Mouse (Mus musculus) liver, embryonic 14.5 days (tissue): ENCODE results near the gene Shank2. TPM values are rescaled to one million over a fixed set of nuclear protein-coding genes. Genes with fewer than 3 reads are reported as not detected.

Experiments used
- ATAC-seq: fragments of 200-750 bp; cut with Nextera tagmentation; 2 replicates; pipeline ENCODE4 v1.8.0; 2017; ENCODE audit warnings: moderate number of reproducible peaks, mild to moderate bottlenecking, moderate library complexity; ENCODE audit not compliant: insufficient read depth
- DNase-seq, 3 experiments: peaks; one replicate each; pipeline ENCODE4 v3.0.0-alpha.2; 2012 to 2013; ENCODE audit warnings: low read depth in 3 of 3, low spot score in 3 of 3
- H3K27ac ChIP-seq: fragments of 300-500 bp; sonication (generic); 2 replicates; pipeline ENCODE4 v1.5.1; 2014; ENCODE audit warnings: moderate library complexity, mild to moderate bottlenecking, control low read depth, inconsistent platforms
- H3K27me3 ChIP-seq: fragments of 300-500 bp; sonication (generic); 2 replicates; pipeline ENCODE4 v1.6.1; 2014; ENCODE audit warnings: mild to moderate bottlenecking, low read length, moderate library complexity; ENCODE audit not compliant: control insufficient read depth, insufficient read depth
- H3K36me3 ChIP-seq: fragments of 300-500 bp; sonication (generic); replicated peaks from 2 replicates; pipeline ENCODE4 v1.6.1; 2014; ENCODE audit warnings: low read depth; ENCODE audit not compliant: control insufficient read depth, insufficient read depth
- H3K4me1 ChIP-seq, 2 experiments: fragments of 200-500 bp in 1 of 2; fragments of 300-500 bp in 1 of 2; sonication (generic) in 1 of 2; replicated peaks; 2 replicates each; pipeline ENCODE4 v1.6.1; 2012 to 2014; ENCODE audit warnings: antibody characterized with exemption in 1 of 2, inconsistent platforms in 1 of 2, low read length in 1 of 2; ENCODE audit not compliant: control insufficient read depth in 2 of 2, insufficient read depth in 2 of 2
- H3K4me2 ChIP-seq: fragments of 300-500 bp; sonication (generic); 2 replicates; pipeline ENCODE4 v1.6.1; 2014; ENCODE audit warnings: low read depth, mild to moderate bottlenecking, control low read depth, moderate library complexity
- H3K4me3 ChIP-seq, 2 experiments: fragments of 200-500 bp in 1 of 2; fragments of 300-500 bp in 1 of 2; sonication (generic) in 1 of 2; 2 replicates each; pipeline ENCODE4 v1.5.1; 2012 to 2014; ENCODE audit warnings: low read depth in 2 of 2, low read length in 2 of 2, mild to moderate bottlenecking in 2 of 2, control low read depth in 1 of 2, inconsistent platforms in 1 of 2, moderate library complexity in 1 of 2; ENCODE audit not compliant: insufficient read depth in 1 of 2
- H3K9ac ChIP-seq: fragments of 300-500 bp; sonication (generic); replicated peaks from 2 replicates; pipeline ENCODE4 v1.6.1; 2014; ENCODE audit warnings: mild to moderate bottlenecking, control low read depth, moderate library complexity
- H3K9me3 ChIP-seq: fragments of 300-500 bp; sonication (generic); 2 replicates; pipeline ENCODE4 v1.6.1; 2016; ENCODE audit warnings: low read length, mixed read lengths; ENCODE audit not compliant: control insufficient read depth
- CTCF ChIP-seq: IDR thresholded peaks from 2 replicates; pipeline ENCODE4 v1.5.1; 2016; ENCODE audit warnings: antibody characterized with exemption, low read depth, control low read depth
- EP300 ChIP-seq: IDR thresholded peaks from 2 replicates; pipeline ENCODE4 v1.6.1; 2016; ENCODE audit warnings: antibody characterized with exemption, low read depth
- WGBS: fragments of 180-500 bp; shearing (Covaris S2); extraction: QIAGEN DNeasy Blood & Tissue Kit; methylation state at CpG from one replicate; pipeline ENCODE4 v1.1.7; 2014; ENCODE audit not compliant: insufficient replicate concordance; 5-methylcytosine and 5-hydroxymethylcytosine counted together
- polyA plus RNA-seq, 2 experiments: library from polyadenylated mRNA; depleted of rRNA in 1 of 2; stranded (reverse) in 1 of 2; unstranded in 1 of 2; fragments of >200 nt; fragmentation: Nextera tagmentation in 1 of 2; extraction: Ambion mirVana in 1 of 2; gene quantifications; 2 replicates each; pipeline versions ENCODE4 v1.2.1 to v1.2.3; 2012 to 2014

Shank2 gene
- polyA plus RNA-seq, 2 experiments, result 0.17 to 0.35 TPM

- no peak for ATAC-seq
- WGBS, result 66% methylated on average over 8 of the region's 8 CpGs
- H3K4me1 ChIP-seq, result no peaks in the 10 kb centered on the region
- no peak for DNase-seq
- H3K27me3 ChIP-seq, result no peaks in the 10 kb centered on the region
- H3K4me2 ChIP-seq, result no peak overlapping the region
- H3K4me3 ChIP-seq, result no peak overlapping the region
- no peak overlapping the region for H3K27ac ChIP-seq
- no peak for TF ChIP-seq EP300
- H3K9ac ChIP-seq, result no peak overlapping the region
- H3K36me3 ChIP-seq, result no peaks in the 10 kb centered on the region
- no peaks in the 10 kb centered on the region for H3K9me3 ChIP-seq
Observed at GRCm38 (mm10) chr7:144157936-144158335, 156.2 kb downstream of the Shank2 start.

- Histone ChIP-seq H3K4me3 (no peak overlapping the region), H3K4me2 (no peak overlapping the region), H3K9me3 (no peaks in the 10 kb centered on the region), H3K27me3 (no peaks in the 10 kb centered on the region), H3K36me3 (no peaks in the 10 kb centered on the region), H3K4me1 (no peaks in the 10 kb centered on the region), H3K27ac (no peak overlapping the region), H3K9ac (no peak overlapping the region)
- TF ChIP-seq EP300, result no peak
- TF ChIP-seq CTCF, result no peak
- 61% methylated on average over 8 of the region's 8 CpGs for WGBS
- DNase-seq (no peak), ATAC-seq (no peak)
Observed at GRCm38 (mm10) chr7:144159556-144159955, 157.8 kb downstream of the Shank2 start.

- DNase-seq, result no peak
Observed at GRCm38 (mm10) chr7:144160066-144160465, 158.3 kb downstream of the Shank2 start.

GRCm38 (mm10) chr7:144160646-144161249, 159.0 kb downstream of the Shank2 start:
- Histone ChIP-seq H3K4me1 (no peaks in the 10 kb centered on the region), H3K36me3 (no peaks in the 10 kb centered on the region), H3K4me3 (no peak overlapping the region), H3K27me3 (no peaks in the 10 kb centered on the region), H3K27ac (no peak overlapping the region), H3K9me3 (no peaks in the 10 kb centered on the region), H3K9ac (no peak overlapping the region), H3K4me2 (no peak overlapping the region)
- WGBS, result 56% methylated on average over 15 of the region's 15 CpGs
- no peak for TF ChIP-seq CTCF
- TF ChIP-seq EP300, result no peak
- DNase-seq (no peak), ATAC-seq (no peak)

More at GRCm38 (mm10) chr7:144160066-144160465, 158.3 kb downstream of the Shank2 start:
- TF ChIP-seq EP300 (no peak), CTCF (no peak)
- H3K27ac ChIP-seq, result no peak overlapping the region
- ATAC-seq, result no peak
- no peaks in the 10 kb centered on the region for H3K27me3 ChIP-seq
- H3K9ac ChIP-seq, result no peak overlapping the region
- H3K4me2 ChIP-seq, result no peak overlapping the region
- no peaks in the 10 kb centered on the region for H3K9me3 ChIP-seq
- H3K4me1 ChIP-seq, result no peaks in the 10 kb centered on the region
- no peak overlapping the region for H3K4me3 ChIP-seq
- WGBS, result 45% methylated on average over 2 of the region's 2 CpGs
- H3K36me3 ChIP-seq, result no peaks in the 10 kb centered on the region

GRCm38 (mm10) chr7:144170272-144170671, 168.5 kb downstream of the Shank2 start:
- no peak overlapping the region for H3K4me2 ChIP-seq
- H3K27me3 ChIP-seq, result no peaks in the 10 kb centered on the region
- no peaks in the 10 kb centered on the region for H3K9me3 ChIP-seq
- no peak overlapping the region for H3K9ac ChIP-seq
- no peaks in the 10 kb centered on the region for H3K36me3 ChIP-seq
- H3K4me1 ChIP-seq, result no peaks in the 10 kb centered on the region
- H3K27ac ChIP-seq, result no peak overlapping the region
- WGBS, result 63% methylated on average over 5 of the region's 5 CpGs
- DNase-seq (no peak), ATAC-seq (no peak)
- no peak for TF ChIP-seq CTCF
- TF ChIP-seq EP300, result no peak
- H3K4me3 ChIP-seq, result no peak overlapping the region
